Mouse (Mus musculus) urinary bladder, postnatal 14 days (tissue): ENCODE data around the gene Olfr282.

Source experiments
- DNase-seq: peaks from one replicate; pipeline ENCODE4 v3.0.0; 2021; ENCODE audit warnings: low spot score

Olfr282 gene

DNA sequence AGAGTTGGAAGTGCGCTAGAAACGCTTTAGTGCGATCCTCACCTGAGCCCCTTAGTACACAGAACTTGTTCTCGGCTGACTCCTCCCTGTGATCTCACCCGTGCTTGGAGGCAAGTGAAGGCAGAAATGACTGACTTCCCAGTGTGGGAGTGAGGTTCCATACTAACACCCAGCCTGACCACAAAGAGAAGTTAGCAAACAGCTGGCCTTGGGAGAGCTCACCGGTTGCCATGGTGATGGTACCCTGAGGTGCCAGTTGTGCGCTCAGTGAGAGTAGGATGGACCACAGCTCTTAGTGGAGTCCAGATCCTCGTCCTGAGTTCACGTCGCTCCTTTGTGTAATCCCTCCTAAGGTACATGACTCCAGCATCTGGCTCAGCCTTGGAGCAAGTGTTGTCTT is 43.9 kb downstream of the Olfr282 start:
- DNase-seq, result no peak

DNA sequence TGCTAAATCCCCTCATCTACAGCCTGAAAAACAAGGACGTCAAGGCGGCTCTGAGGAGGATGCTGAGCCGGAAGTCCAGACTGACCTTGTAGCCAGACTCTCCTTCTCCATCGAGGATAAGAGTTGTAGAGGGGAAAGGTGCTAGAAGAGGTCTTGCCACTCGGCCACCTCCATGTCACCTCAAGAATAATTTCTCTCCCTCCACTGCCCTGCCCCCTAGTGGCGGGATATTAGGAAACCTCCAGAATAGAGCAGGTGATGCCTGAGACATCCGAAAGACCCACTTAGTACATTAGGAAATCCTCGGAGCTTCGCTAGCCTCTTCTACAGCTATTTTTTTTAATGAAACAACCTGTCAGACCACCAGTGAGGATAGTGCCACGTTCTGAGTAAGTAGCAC is 44.4 kb downstream of the Olfr282 start:
- peak; percentile 40 for DNase-seq

DNA sequence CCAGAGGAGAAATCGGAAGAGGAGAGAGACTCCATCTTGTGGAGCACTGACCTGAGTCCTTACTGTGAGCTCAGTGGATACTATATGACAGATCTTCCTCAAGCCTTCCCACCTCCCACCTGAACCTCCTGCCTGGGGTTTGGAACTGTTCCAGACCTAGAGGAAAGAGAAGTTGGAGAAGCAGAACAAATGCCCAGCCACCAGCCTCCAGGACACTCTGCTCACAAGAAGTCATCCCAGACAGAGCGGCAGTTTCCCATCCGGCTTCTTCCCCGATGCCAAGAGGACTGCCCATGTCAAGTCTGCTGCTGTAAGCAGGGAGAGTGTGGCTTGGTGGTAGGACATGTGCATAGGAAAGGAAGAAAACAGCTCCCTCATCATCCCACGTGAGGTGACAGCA is 45.3 kb downstream of the Olfr282 start:
- no peak for DNase-seq

DNA sequence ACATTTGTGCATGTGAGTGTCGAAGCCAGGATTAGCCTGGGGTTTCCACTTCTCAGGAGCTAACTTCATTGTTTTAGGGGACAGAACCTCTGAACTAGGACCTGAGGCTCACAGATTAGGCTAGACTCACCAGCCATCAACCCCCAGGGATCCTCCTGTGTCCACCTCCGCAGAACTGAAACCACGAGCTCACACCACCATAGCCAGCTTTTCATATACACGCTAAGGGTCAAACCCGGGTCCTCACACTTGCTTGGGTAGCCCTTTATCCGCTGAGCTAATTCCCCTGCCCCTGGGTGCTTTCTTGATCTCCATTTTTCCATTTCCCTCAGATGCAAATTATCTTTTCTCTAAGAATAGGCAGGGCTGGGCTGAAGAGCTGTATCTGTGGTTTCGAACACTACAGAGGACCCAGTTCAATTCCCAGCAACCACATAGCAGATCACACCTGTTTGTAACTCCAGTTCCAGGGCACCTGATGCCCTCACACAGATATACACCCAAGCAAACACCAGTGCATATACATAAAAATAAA is 48.6 kb downstream of the Olfr282 start:
- DNase-seq, result no peak

DNA sequence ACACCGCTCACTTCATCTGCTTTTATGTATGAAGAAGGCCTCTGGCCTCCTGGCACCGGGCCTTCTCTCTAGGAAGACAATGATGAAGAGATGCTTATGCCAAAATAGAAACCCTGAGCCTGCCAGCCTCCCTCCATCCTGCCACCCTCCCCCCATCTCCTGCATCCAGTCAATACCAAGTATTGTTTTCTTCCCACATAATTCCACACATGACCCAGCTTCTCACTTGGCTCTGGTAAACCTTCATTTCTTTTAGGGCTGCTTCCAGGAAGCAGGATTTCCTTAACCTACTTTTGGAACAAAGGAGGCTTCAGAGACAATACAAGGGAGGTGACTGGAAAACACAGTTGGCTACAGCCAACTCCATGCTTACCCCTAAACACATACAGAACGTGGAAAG is 51.7 kb downstream of the Olfr282 start, which contains the start of gene Lalba:
Lalba (minus strand) TSS at position 21 of the 400 bp plus-strand sequence.
- DNase-seq, result no peak

DNA sequence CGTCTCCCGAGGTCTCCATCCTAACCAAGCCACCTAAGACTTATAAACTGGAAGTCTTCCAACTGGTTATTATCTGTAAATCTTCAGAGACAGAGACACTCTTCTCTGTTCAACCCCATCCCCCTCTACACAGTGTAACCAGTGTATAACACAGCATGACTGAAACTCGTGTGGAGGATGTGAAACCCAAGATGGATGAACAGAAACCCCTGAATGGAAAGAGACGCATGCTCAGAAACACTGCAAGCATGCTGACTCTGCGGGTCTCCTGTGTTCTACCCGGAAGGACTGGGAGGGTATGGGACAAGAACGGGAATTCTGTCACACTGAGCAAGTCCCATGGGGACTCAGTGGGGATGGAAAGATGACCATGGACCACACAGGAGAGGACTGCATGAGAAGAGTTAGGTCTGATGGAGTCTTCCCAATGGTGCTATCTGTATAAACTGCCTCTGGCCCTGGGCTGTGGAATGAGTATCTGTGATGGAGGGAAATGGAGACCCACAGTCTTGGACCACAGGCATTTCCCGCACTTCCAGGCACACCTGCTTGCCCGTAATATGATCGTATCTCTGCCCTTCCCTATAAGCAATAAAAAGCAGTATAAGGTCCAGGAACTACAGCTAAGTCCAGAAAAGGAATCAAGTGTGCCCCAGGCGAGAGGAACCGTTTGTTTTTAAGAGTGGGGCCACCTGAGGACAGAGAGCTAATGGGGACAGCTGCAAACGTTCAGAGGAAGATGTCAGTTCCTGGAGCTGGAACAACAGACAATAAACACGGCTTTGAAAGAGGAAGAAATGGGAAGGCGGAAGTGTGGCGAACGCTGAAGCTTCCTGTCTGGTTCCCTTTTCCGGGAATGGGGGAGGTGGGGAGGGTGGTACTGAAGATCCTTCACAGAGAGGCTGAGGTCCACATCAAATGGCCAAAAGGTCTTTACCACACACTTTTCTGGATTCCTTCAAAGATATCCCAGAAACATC is 53.2 kb downstream of the Olfr282 start:
- peak; percentile 20 for DNase-seq

DNA sequence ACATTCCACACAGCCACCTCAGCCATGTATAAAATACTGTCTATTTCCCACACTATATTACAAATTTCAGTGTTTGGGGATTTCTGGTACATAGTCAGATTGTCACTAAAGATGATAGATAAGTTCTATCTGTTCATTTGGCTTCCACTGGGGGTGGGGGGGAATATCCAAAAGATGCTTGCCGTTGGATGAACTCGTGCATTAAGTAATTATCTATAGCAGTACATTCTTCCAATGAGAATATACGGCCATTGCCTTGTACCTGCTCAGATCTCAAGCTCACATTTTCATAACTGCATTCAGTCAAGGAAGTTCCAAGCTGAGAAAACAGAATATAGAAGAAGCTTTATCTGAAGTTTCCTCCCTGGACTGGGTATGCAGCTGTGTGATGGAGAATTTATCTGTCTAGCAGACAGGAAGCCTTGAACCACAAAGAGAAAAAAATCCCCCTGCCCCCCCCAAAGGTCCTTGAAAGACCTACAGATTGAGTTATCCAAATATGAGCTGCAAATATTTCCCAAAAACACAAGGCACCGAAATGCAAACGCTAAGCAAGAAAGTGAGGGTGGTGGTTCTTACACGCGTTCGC is 55.5 kb downstream of the Olfr282 start:
- DNase-seq, result no peak
